Mouse (Mus musculus) C2C12 (cell line): ENCODE data around the gene Cacna1c. TPM values are rescaled to one million over a fixed set of nuclear protein-coding genes. Genes with fewer than 3 reads are reported as not detected.

Source experiments
- H3K27me3 ChIP-seq: one replicate; pipeline ENCODE4 v1.6.1; 2011; ENCODE audit not compliant: control insufficient read depth, insufficient read depth, insufficient read length
- H3K36me3 ChIP-seq: one replicate; pipeline ENCODE4 v1.6.1; 2011; ENCODE audit not compliant: control insufficient read depth, insufficient read depth
- H3K4me3 ChIP-seq: one replicate; pipeline ENCODE4 v1.5.1; 2011; ENCODE audit warnings: mild to moderate bottlenecking, control low read depth; ENCODE audit not compliant: poor library complexity, insufficient read depth, severe bottlenecking
- H3K79me2 ChIP-seq: one replicate; pipeline ENCODE4 v1.6.1; 2011; ENCODE audit not compliant: control insufficient read depth, insufficient read depth
- H3K79me3 ChIP-seq: one replicate; pipeline ENCODE4 v1.6.1; 2011; ENCODE audit warnings: low read depth, control low read depth
- H3ac ChIP-seq: one replicate; pipeline ENCODE3; 2011; ENCODE audit warnings: low read depth; ENCODE audit not compliant: control insufficient read depth, insufficient read length
- CEBPB ChIP-seq: IDR thresholded peaks from one replicate; pipeline ENCODE4 v1.6.1; 2011; ENCODE audit warnings: low read depth, mild to moderate bottlenecking, control low read depth, moderate library complexity
- CTCF ChIP-seq: IDR thresholded peaks from one replicate; pipeline ENCODE4 v1.5.1; 2011; ENCODE audit not compliant: control insufficient read depth, insufficient read depth, insufficient read length
- FOSL1 ChIP-seq: IDR thresholded peaks from one replicate; pipeline ENCODE4 v1.8.0; 2011; ENCODE audit warnings: mild to moderate bottlenecking, low read length; ENCODE audit not compliant: poor library complexity, insufficient read depth, severe bottlenecking
- MAX ChIP-seq: IDR thresholded peaks from one replicate; pipeline ENCODE4 v1.6.1; 2011; ENCODE audit warnings: mild to moderate bottlenecking, control low read depth
- MYOD1 ChIP-seq: IDR thresholded peaks from one replicate; pipeline ENCODE4 v1.6.1; 2011; ENCODE audit warnings: low read depth; ENCODE audit not compliant: control insufficient read depth, insufficient read length
- MYOG ChIP-seq: IDR thresholded peaks from one replicate; pipeline ENCODE4 v1.6.1; 2011; ENCODE audit not compliant: control insufficient read depth, insufficient read length; ENCODE audit errors: extremely low read depth
- USF1 ChIP-seq: IDR thresholded peaks from one replicate; pipeline ENCODE4 v1.6.1; 2011; ENCODE audit warnings: low read depth, mild to moderate bottlenecking, control low read depth, moderate library complexity
- polyA plus RNA-seq: library from polyadenylated mRNA; unstranded; fragments of >200 nt; fragmentation: generic; extraction: Trizol; gene quantifications from one replicate; pipeline ENCODE4 v1.2.1, GENCODE M21; 2012; ENCODE audit warnings: missing spikeins

Cacna1c gene
- polyA plus RNA-seq, 1 experiment: not detected

DNA sequence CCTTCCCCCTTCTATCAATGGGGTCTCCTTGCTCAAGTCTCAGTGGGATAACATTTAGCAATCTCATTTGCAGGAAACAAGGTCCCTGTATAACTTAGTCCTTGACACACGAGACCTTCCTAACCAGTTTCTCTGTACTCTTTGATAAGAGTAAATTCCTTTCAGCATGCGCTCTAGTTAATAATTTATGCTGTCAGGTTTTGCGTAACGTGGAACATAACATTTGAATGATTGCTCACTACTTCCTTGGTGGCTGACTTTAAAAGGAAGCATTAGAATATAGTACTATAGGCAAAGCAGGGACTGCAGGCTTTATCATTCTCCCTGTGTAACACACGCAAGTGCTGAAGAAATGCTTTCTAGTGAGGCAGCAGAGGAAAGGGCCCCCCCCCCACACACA lies 232.9 kb downstream of the Cacna1c start:
- TF ChIP-seq MYOD1 (no peak), CTCF (no peak)
- H3ac ChIP-seq: no peak overlapping the region
- no peak overlapping the region for H3K4me3 ChIP-seq
- H3K36me3 ChIP-seq: no peaks in the 10 kb centered on the region
- no peaks in the 10 kb centered on the region for H3K79me3 ChIP-seq
- H3K79me2 ChIP-seq: no peaks in the 10 kb centered on the region
- peaks cover 3% of the 10 kb centered on the region for H3K27me3 ChIP-seq

DNA sequence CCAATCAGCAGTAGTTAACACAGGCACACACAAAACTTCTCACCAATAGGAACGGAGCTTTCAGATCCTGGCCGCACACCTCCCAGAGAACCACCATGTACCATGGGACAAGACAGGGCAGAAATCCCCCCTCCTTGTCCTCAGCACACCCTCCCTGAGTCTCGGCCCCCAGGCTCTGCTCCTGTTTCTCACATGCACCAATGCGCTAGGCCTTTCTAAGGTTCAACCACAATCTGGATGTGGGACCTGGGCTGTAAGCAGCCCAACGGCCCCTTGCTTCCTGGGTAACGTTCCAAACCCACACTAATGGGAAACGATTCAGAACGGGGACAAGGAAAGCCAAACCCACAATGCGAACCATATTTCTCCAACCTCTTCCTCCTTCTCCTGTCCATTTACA lies 237.7 kb downstream of the Cacna1c start:
- Histone ChIP-seq H3ac (no peak overlapping the region), H3K27me3 (peaks cover 3% of the 10 kb centered on the region), H3K79me2 (no peaks in the 10 kb centered on the region), H3K36me3 (no peaks in the 10 kb centered on the region), H3K4me3 (no peak overlapping the region), H3K79me3 (no peaks in the 10 kb centered on the region)
- TF ChIP-seq CTCF (no peak), MAX (no peak), FOSL1 (no peak), USF1 (no peak), MYOG (no peak), MYOD1 (no peak), CEBPB (no peak)

DNA sequence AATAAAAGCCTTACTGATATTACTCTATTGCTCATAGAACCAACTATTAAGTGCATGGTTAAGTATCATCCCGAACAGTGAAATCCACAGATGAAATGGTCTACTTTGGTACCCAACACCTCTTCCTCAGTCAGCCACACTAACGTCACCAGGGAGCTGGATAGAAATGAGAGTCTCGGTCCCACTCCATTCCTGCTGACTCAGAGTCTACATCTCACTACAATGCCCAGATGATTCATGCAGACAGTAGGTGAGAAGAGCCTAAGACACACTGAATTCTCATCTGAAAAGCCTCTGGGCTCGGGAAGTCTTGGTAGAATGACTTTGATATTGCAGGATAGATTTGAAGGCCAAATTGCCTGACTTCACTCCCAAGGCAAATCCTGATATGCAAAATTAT lies 240.0 kb downstream of the Cacna1c start:
- Histone ChIP-seq H3K27me3 (peaks cover 2% of the 10 kb centered on the region), H3K36me3 (no peaks in the 10 kb centered on the region), H3K4me3 (no peak overlapping the region), H3ac (no peak overlapping the region), H3K79me2 (no peaks in the 10 kb centered on the region), H3K79me3 (no peaks in the 10 kb centered on the region)
- TF ChIP-seq MAX (no peak), USF1 (no peak), CEBPB (no peak), FOSL1 (no peak), CTCF (no peak), MYOG (no peak), MYOD1 (no peak)

DNA sequence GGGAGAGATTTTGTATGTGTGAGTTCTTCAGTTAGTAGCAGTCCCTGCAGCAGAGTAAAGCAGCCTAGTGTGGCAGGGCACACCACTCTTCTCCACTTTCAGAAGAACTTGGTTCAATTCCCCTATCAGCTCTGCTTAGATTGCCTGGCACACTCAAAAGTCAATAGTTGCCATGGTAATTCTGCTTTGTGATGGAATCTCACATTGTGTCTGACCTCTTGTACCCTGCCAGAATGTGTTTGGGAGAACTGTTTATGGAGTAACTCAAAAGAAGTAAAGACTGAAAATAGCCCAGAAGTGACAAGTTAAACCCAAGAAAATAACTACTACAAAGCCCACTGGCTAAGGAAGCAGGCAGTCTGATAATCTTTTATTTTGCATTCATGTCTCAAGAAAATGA lies 240.4 kb downstream of the Cacna1c start:
- Histone ChIP-seq H3ac (no peak overlapping the region), H3K36me3 (no peaks in the 10 kb centered on the region), H3K27me3 (peaks cover 7% of the 10 kb centered on the region), H3K4me3 (no peak overlapping the region), H3K79me2 (no peaks in the 10 kb centered on the region), H3K79me3 (no peaks in the 10 kb centered on the region)
- no peak for TF ChIP-seq USF1
- no peak for TF ChIP-seq CEBPB
- no peak for TF ChIP-seq CTCF
- TF ChIP-seq MYOD1: no peak
- TF ChIP-seq MYOG: no peak
- no peak for TF ChIP-seq MAX
- no peak for TF ChIP-seq FOSL1

DNA sequence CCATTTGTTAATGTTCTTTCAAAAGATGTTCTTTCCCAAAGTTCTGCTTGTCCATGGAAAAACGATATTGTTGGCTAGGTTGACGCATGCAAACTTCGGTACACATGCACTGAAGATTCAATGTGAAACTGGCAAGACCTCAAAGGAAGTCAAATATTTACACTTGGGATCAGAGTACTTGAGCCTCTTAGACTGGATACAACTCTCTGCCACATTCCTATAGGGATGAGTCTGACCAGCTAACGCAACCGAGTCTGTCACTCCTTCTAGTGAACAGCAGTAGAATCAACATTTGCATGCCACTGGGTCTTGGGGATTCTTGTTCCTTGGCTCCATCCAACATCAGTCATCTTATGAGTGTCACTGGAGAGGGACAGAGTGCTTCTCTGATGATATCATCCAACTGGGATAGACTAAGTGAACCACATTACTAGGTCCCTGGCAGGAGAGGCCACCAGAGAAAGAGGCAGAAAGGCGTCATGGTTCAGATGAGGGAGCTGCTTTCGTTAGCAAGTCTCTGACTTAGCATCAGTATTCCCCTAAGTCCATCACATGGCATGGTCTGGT lies 241.1 kb downstream of the Cacna1c start:
- no peak overlapping the region for H3ac ChIP-seq
- TF ChIP-seq FOSL1: no peak
- no peak for TF ChIP-seq CEBPB
- TF ChIP-seq CTCF: no peak
- no peak for TF ChIP-seq MYOD1
- TF ChIP-seq MYOG: no peak
- no peak for TF ChIP-seq USF1
- TF ChIP-seq MAX: no peak
- H3K27me3 ChIP-seq: peaks cover 14% of the 10 kb centered on the region
- H3K79me2 ChIP-seq: no peaks in the 10 kb centered on the region
- no peak overlapping the region for H3K4me3 ChIP-seq
- H3K79me3 ChIP-seq: no peaks in the 10 kb centered on the region
- no peaks in the 10 kb centered on the region for H3K36me3 ChIP-seq

DNA sequence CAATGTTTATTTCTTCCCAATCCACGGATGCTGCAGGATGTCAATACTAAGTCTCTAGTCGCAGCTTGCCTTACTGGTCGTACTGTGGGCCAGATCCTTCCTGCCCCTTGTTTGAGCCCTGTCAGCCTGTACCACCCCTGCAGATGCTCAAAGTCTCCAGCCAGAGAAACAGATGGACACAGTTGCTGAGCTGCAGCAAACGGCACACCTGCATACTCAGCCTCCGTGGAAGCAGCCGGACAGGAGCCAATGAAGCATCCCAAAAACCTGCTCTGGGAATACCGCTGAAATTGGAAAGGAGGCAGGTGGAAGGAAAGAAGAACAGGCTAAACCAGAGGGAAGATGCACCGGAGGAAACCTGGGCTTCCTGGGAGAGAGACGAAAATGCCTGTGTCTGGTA lies 243.8 kb downstream of the Cacna1c start:
- H3K36me3 ChIP-seq: no peaks in the 10 kb centered on the region
- no peaks in the 10 kb centered on the region for H3K79me2 ChIP-seq
- H3ac ChIP-seq: no peak overlapping the region
- no peak overlapping the region for H3K4me3 ChIP-seq
- H3K27me3 ChIP-seq: peaks cover 16% of the 10 kb centered on the region
- H3K79me3 ChIP-seq: no peaks in the 10 kb centered on the region
- TF ChIP-seq CEBPB (no peak), MYOD1 (no peak), MYOG (no peak)

DNA sequence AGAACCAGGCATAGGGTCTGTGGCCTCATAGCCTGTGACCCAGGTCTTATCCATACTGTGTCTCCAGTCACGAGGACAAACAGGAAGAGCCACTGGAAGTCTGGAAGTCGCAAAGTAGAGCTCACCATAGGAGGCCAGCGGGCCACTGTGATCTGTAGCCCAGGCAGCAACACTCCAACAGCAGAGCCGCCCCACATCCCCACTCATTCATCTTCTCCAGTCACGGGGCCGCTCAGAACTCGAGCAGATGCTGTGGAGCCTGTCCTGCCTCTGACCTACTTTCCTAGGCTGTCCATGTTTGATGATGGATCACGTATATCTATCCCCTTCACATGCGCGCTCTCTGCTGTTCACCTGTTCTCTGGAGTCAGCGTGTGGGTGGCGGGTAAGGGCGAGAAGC lies 246.0 kb downstream of the Cacna1c start:
- Histone ChIP-seq H3K79me3 (no peaks in the 10 kb centered on the region), H3K79me2 (no peaks in the 10 kb centered on the region), H3ac (no peak overlapping the region), H3K4me3 (no peak overlapping the region), H3K27me3 (peaks cover 16% of the 10 kb centered on the region), H3K36me3 (no peaks in the 10 kb centered on the region)
- no peak for TF ChIP-seq MYOD1
- no peak for TF ChIP-seq MAX
- no peak for TF ChIP-seq USF1
- no peak for TF ChIP-seq MYOG
- no peak for TF ChIP-seq FOSL1
- no peak for TF ChIP-seq CTCF
- TF ChIP-seq CEBPB: no peak
